Mouse (Mus musculus): Measurements from ENCODE around the gene Wdr60. TPM values are rescaled to one million over a fixed set of nuclear protein-coding genes. Genes with fewer than 3 reads are reported as not detected.

Gene Wdr60
- polyA plus RNA-seq, 1 experiment: 7.7 TPM

- no peak for TF ChIP-seq CTCF (IDR thresholded peaks at IDR 0.05; ENCODE audit: low read depth, low read length)
- no peak for TF ChIP-seq POLR2A (IDR thresholded peaks at IDR 0.05; ENCODE audit: borderline replicate concordance, low read depth, low read length)
- H3K4me3 ChIP-seq (ENCODE audit: insufficient read depth, low read length): no peak overlapping the region
- H3K4me1 ChIP-seq (ENCODE audit: control insufficient read depth, insufficient read depth, low read length): no peaks in the 10 kb centered on the region
- no peak overlapping the region for H3K27ac ChIP-seq (ENCODE audit: insufficient read depth, low read depth, low read length)
These were observed 66.6 kb downstream of the Wdr60 start for GRCm38 (mm10) chr12:116196221-116196620.

- TF ChIP-seq CTCF (IDR thresholded peaks at IDR 0.05; ENCODE audit: low read depth, low read length): no peak
- no peak for TF ChIP-seq POLR2A (IDR thresholded peaks at IDR 0.05; ENCODE audit: borderline replicate concordance, low read depth, low read length)
- Histone ChIP-seq H3K27ac (ENCODE audit: insufficient read depth, low read depth, low read length) (no peak overlapping the region), H3K4me1 (ENCODE audit: control insufficient read depth, insufficient read depth, low read length) (no peaks in the 10 kb centered on the region), H3K4me3 (ENCODE audit: insufficient read depth, low read length) (no peak overlapping the region)
These were observed 68.2 kb downstream of the Wdr60 start for GRCm38 (mm10) chr12:116194641-116195040.

- TF ChIP-seq CTCF (IDR thresholded peaks at IDR 0.05; ENCODE audit: low read depth, low read length) (no peak), POLR2A (IDR thresholded peaks at IDR 0.05; ENCODE audit: borderline replicate concordance, low read depth, low read length) (no peak)
- Histone ChIP-seq H3K4me1 (ENCODE audit: control insufficient read depth, insufficient read depth, low read length) (no peaks in the 10 kb centered on the region), H3K4me3 (ENCODE audit: insufficient read depth, low read length) (no peak overlapping the region), H3K27ac (ENCODE audit: insufficient read depth, low read depth, low read length) (no peak overlapping the region)
These were observed 68.9 kb downstream of the Wdr60 start for GRCm38 (mm10) chr12:116193952-116194351.

- peaks cover 9% of the 10 kb centered on the region for H3K4me1 ChIP-seq (ENCODE audit: control insufficient read depth, insufficient read depth, low read length)
- no peak overlapping the region for H3K27ac ChIP-seq (ENCODE audit: insufficient read depth, low read depth, low read length)
- TF ChIP-seq CTCF (IDR thresholded peaks at IDR 0.05; ENCODE audit: low read depth, low read length): no peak
- no peak for TF ChIP-seq POLR2A (IDR thresholded peaks at IDR 0.05; ENCODE audit: borderline replicate concordance, low read depth, low read length)
- H3K4me3 ChIP-seq (ENCODE audit: insufficient read depth, low read length): no peak overlapping the region
These were observed 79.4 kb downstream of the Wdr60 start for GRCm38 (mm10) chr12:116183212-116183935.

- Histone ChIP-seq H3K4me1 (ENCODE audit: control insufficient read depth, insufficient read depth, low read length) (peaks cover 9% of the 10 kb centered on the region), H3K4me3 (ENCODE audit: insufficient read depth, low read length) (no peak overlapping the region), H3K27ac (ENCODE audit: insufficient read depth, low read depth, low read length) (no peak overlapping the region)
- TF ChIP-seq CTCF (IDR thresholded peaks at IDR 0.05; ENCODE audit: low read depth, low read length): no peak
These were observed 80.4 kb downstream of the Wdr60 start for GRCm38 (mm10) chr12:116182376-116182775.

- no peak overlapping the region for H3K4me3 ChIP-seq (ENCODE audit: insufficient read depth, low read length)
- peaks cover 9% of the 10 kb centered on the region for H3K4me1 ChIP-seq (ENCODE audit: control insufficient read depth, insufficient read depth, low read length)
- no peak for TF ChIP-seq CTCF (IDR thresholded peaks at IDR 0.05; ENCODE audit: low read depth, low read length)
- no peak for TF ChIP-seq POLR2A (IDR thresholded peaks at IDR 0.05; ENCODE audit: borderline replicate concordance, low read depth, low read length)
- H3K27ac ChIP-seq (ENCODE audit: insufficient read depth, low read depth, low read length): no peak overlapping the region
These were observed 81.3 kb downstream of the Wdr60 start for GRCm38 (mm10) chr12:116181436-116182050.

GRCm38 (mm10) chr12:116176930-116177329 lies 85.9 kb downstream of the Wdr60 start:
- Histone ChIP-seq H3K27ac (ENCODE audit: insufficient read depth, low read depth, low read length) (no peak overlapping the region), H3K4me3 (ENCODE audit: insufficient read depth, low read length) (no peak overlapping the region), H3K4me1 (ENCODE audit: control insufficient read depth, insufficient read depth, low read length) (peaks cover 9% of the 10 kb centered on the region)
- TF ChIP-seq POLR2A (IDR thresholded peaks at IDR 0.05; ENCODE audit: borderline replicate concordance, low read depth, low read length) (no peak), CTCF (IDR thresholded peaks at IDR 0.05; ENCODE audit: low read depth, low read length) (no peak)

- peaks cover 23% of the 10 kb centered on the region for H3K4me1 ChIP-seq (ENCODE audit: control insufficient read depth, insufficient read depth, low read length)
- H3K27ac ChIP-seq (ENCODE audit: insufficient read depth, low read depth, low read length): no peak overlapping the region
- TF ChIP-seq CTCF (IDR thresholded peaks at IDR 0.05; ENCODE audit: low read depth, low read length): no peak
- no peak for TF ChIP-seq POLR2A (IDR thresholded peaks at IDR 0.05; ENCODE audit: borderline replicate concordance, low read depth, low read length)
- no peak overlapping the region for H3K4me3 ChIP-seq (ENCODE audit: insufficient read depth, low read length)
These were observed 93.2 kb downstream of the Wdr60 start for GRCm38 (mm10) chr12:116169666-116170065.

GRCm38 (mm10) chr12:116165368-116165767 lies 97.5 kb downstream of the Wdr60 start:
- H3K4me1 ChIP-seq (ENCODE audit: control insufficient read depth, insufficient read depth, low read length): peaks cover 23% of the 10 kb centered on the region
- no peak for TF ChIP-seq POLR2A (IDR thresholded peaks at IDR 0.05; ENCODE audit: borderline replicate concordance, low read depth, low read length)
- TF ChIP-seq CTCF (IDR thresholded peaks at IDR 0.05; ENCODE audit: low read depth, low read length): no peak
- no peak overlapping the region for H3K4me3 ChIP-seq (ENCODE audit: insufficient read depth, low read length)
- no peak overlapping the region for H3K27ac ChIP-seq (ENCODE audit: insufficient read depth, low read depth, low read length)

- TF ChIP-seq POLR2A (IDR thresholded peaks at IDR 0.05; ENCODE audit: borderline replicate concordance, low read depth, low read length): no peak
- TF ChIP-seq CTCF (IDR thresholded peaks at IDR 0.05; ENCODE audit: low read depth, low read length): no peak
- Histone ChIP-seq H3K27ac (ENCODE audit: insufficient read depth, low read depth, low read length) (no peak overlapping the region), H3K4me3 (ENCODE audit: insufficient read depth, low read length) (no peak overlapping the region), H3K4me1 (ENCODE audit: control insufficient read depth, insufficient read depth, low read length) (0 out of 2 replicates have a peak, but pooled peaks cover under 1% of the 10 kb centered on the region)
These were observed 103.1 kb downstream of the Wdr60 start for GRCm38 (mm10) chr12:116159695-116160094.

Data from bone marrow macrophage, adult 2 months (primary cell).